Mouse (Mus musculus) olfactory bulb, adult 2 months (tissue): ENCODE measurements around the gene Hnrnpc. TPM values are rescaled to one million over a fixed set of nuclear protein-coding genes. Genes with fewer than 3 reads are reported as not detected.

Source experiments
- H3K27ac ChIP-seq: fragments of 200-500 bp; 2 replicates; pipeline ENCODE4 v1.5.1; 2012; ENCODE audit warnings: low read depth, low read length; ENCODE audit not compliant: insufficient read depth
- H3K4me1 ChIP-seq: fragments of 200-500 bp; 2 replicates; pipeline ENCODE4 v1.6.1; 2012; ENCODE audit warnings: low read length; ENCODE audit not compliant: control insufficient read depth, insufficient read depth
- H3K4me3 ChIP-seq: fragments of 200-500 bp; 2 replicates; pipeline ENCODE4 v1.5.1; 2012; ENCODE audit warnings: mild to moderate bottlenecking, low read depth, low read length, moderate library complexity; ENCODE audit not compliant: insufficient read depth
- CTCF ChIP-seq: fragments of 200-500 bp; IDR thresholded peaks from 2 replicates; pipeline ENCODE4 v1.5.1; 2012; ENCODE audit warnings: low read depth, mild to moderate bottlenecking, low read length, moderate library complexity; ENCODE audit not compliant: insufficient read depth
- POLR2A ChIP-seq: fragments of 200-500 bp; IDR thresholded peaks from 2 replicates; pipeline ENCODE4 v1.6.1; 2012; ENCODE audit warnings: mild to moderate bottlenecking, low read depth, low read length, moderate library complexity; ENCODE audit not compliant: insufficient read depth
- WGBS: fragments of 180-500 bp; shearing (Covaris S2); methylation state at CpG from one replicate; pipeline ENCODE4 v1.1.7; 2018; 5-methylcytosine and 5-hydroxymethylcytosine counted together
- polyA plus RNA-seq: library from polyadenylated mRNA; stranded (reverse); fragments of >200 nt; gene quantifications from 2 replicates; pipeline ENCODE4 v1.2.4, GENCODE M21; 2012; ENCODE audit warnings: low replicate concordance; ENCODE audit not compliant: missing spikeins, insufficient read depth, insufficient read length

The Hnrnpc gene
- polyA plus RNA-seq, 1 experiment: 795 TPM

DNA sequence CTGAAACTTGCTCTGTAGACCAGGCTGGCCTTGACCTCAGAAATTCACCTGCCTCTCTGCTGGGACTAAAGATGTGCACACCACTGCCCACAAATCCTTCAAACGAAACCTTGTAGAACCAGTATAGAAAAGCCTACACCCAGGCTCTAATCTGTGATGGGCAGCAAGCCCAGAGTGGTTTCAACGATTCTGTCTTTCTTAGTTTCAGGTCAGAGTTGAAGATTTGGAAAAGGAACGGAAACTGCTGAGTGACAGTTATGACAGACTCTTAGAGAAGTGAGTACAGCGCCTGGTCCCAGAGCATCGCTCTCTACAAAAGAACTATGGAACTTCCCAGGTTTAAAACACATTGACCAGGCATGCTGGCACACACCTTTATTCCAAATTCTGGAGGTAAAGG is 29.8 kb upstream of the Hnrnpc start:
- Histone ChIP-seq H3K4me3 (no peak overlapping the region), H3K4me1 (no peaks in the 10 kb centered on the region), H3K27ac (no peak overlapping the region)
- TF ChIP-seq POLR2A (no peak), CTCF (no peak)
- WGBS: 72% methylated on average over 5 of the region's 5 CpGs

DNA sequence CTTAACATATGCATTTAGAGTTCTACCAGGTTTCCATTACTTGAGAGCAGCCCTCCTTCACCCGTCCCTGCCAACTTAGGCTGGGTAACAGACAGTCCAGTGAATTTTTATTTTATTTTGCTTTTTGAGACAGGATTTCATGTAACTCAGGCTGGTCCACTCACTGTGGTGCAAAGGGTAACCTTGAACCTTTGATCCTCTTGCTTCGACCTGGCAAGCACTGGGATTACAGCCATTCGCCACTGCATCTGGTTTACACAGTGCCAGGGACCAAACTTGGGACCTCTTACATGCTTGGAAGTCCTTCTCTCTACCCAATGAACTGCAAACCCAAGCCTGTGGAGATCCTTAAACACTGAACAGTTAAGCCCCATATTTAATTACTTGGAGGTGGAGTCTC is 20.8 kb upstream of the Hnrnpc start:
- no peak overlapping the region for H3K27ac ChIP-seq
- no peak for TF ChIP-seq POLR2A
- TF ChIP-seq CTCF: no peak
- WGBS: 98% methylated on average over 3 of the region's 3 CpGs
- H3K4me1 ChIP-seq: no peaks in the 10 kb centered on the region
- H3K4me3 ChIP-seq: no peak overlapping the region

DNA sequence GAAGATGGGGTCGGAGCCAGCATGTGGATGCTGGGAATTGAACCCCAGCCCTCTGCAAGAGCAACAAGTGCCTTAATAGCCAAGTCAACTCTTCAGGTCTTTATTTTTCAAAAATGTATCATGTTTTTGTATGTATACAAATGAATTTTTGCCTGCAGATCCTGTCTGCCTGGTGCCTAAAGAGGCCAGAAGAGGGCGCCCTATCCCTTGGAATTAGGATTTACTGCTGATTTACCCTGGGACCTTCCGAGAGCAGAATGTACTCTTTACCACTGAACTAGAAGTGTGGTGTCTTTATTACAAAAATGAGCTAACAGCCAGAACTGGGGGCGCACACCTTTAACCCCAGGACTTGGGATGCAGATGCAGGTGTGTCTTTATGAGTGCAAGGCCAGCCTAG is 20.1 kb upstream of the Hnrnpc start:
- TF ChIP-seq CTCF (no peak; the same call in 1 of the 2 replicates), POLR2A (no peak)
- WGBS: 20% methylated on average over 4 of the region's 4 CpGs
- Histone ChIP-seq H3K4me1 (0 out of 2 replicates have a peak, but pooled peaks cover 4% of the 10 kb centered on the region), H3K4me3 (no peak overlapping the region), H3K27ac (no peak overlapping the region)

DNA sequence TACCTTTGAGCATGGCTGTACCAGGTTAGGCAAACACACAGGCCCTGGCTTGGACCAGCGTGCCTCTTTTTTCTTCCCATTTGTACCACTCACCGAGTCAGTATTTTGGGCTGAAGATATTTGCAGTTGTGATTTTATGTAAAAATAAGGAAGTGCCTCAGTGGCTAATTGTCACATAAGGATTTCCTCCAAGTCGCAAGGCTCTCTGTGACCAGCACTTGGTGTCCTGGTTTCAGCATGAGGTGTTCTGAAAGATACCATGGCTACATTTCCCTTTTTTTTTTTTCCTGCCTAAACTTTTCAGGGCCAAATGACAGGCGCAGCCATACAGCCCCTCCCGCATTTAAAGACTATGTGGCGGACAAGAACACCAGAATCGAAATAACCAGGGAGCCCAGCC is 16.3 kb upstream of the Hnrnpc start:
- H3K4me1 ChIP-seq: 0 out of 2 replicates have a peak, but pooled peaks cover 4% of the 10 kb centered on the region
- no peak overlapping the region for H3K4me3 ChIP-seq
- WGBS: 71% methylated on average over 7 of the region's 7 CpGs
- TF ChIP-seq POLR2A (no peak), CTCF (no peak)
- no peak overlapping the region for H3K27ac ChIP-seq

DNA sequence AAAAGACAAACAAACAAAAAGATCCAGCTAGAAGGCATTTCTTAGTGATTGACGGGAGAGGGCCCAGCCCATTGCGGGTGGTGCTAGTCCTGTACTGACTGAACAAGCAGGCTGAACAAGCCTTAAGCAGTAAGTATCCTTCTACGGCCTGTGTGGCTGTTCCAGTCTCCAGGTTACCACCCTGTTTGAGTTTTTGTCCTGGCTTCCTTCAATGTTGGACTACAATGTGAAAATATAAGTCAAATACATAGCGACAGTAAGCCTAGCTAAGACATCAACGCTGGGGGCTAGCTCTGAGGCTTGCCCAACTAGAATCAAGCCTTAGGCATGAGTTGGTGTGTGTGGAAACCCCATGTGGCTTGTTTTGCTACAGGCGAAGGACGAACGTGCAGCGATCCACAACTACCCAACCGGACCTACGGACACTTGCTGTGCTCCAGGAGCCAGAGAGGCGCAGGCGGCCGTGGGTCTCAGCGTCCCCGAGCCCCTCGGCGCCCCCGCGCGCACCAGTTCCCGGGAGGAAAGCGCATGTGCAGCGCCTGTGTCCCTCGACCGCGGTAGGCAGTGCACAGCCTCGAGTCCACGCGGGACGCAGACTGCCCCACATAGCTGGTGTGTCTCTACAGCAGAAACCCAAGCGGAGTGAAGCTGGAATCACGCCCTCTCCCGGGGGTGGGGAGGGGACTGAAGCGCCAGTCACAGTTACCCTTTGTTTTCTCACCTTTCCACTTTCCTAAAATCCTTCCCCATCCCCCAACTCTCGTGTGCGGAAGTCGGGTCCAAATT is 15.2 kb upstream of the Hnrnpc start:
- Histone ChIP-seq H3K4me1 (0 out of 2 replicates have a peak, but pooled peaks cover 4% of the 10 kb centered on the region), H3K27ac (no peak overlapping the region), H3K4me3 (peak overlapping the region; percentile 62)
- WGBS: under 1% methylated on average over 38 of the region's 38 CpGs
- no peak for TF ChIP-seq CTCF
- no peak for TF ChIP-seq POLR2A

DNA sequence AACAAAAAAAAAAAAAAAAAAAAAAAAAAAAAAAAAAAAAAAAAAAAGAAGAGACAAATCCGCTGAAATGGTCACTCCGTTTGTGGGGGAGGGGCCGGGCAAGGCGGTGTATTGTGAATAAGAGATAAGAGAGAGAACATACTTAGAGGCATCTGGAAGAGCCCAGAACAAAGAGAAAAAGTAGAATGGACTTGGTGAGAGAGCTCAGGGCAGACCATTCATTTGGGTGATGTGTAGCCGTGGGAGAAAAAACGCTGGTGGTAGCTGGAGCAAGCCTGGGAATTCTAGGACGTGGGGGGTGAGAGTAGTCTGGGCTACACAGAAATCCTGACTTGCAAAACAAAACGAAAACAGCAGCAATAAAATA is 14.6 kb upstream of the Hnrnpc start:
- Histone ChIP-seq H3K4me3 (no peak overlapping the region), H3K27ac (no peak overlapping the region), H3K4me1 (0 out of 2 replicates have a peak, but pooled peaks cover 4% of the 10 kb centered on the region)
- WGBS: 22% methylated on average over 8 of the region's 8 CpGs
- TF ChIP-seq POLR2A (no peak), CTCF (no peak)

DNA sequence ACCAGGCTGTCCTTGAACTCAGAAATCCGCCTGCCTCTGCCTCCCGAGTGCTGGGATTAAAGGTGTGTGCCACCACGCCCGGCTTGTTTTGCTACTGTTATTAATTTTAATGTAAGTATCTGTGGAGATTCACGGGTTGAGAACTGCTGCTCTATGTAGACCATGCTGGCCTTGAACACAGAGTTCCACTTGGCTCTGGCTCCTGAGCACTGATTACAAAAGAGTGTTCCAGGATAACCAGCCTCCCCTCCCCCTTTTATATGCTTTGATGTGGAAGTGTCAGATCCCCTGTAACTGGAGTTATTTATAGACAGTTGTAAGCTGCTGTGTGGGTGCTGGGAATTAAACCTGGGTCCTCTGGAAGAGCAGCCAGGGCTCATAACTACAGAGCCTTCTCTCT is 13.4 kb upstream of the Hnrnpc start:
- whole genome bisulfite sequencing: 96% methylated on average over 5 of the region's 5 CpGs
- Histone ChIP-seq H3K27ac (no peak overlapping the region), H3K4me3 (no peak overlapping the region), H3K4me1 (0 out of 2 replicates have a peak, but pooled peaks cover 4% of the 10 kb centered on the region)
- no peak for TF ChIP-seq CTCF
- TF ChIP-seq POLR2A: no peak

DNA sequence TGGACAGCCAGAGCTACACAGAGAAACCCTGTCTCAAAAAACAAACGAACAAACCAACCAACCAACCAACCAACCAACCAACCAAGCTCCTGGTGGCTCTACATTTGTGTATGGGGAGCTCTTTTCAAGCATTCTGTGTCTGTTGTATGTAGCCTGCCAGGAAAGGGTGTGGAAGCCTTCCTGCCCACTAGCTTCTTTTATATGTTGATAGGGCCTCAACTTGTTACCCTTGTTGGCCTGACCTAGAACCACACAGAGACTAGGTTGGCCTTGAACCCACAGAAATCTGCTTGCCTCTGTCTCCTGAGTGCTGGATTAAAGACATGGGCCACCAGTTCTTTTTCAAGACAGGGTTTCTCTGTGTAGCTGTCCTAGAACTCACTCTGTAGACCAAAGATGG is 10.3 kb upstream of the Hnrnpc start:
- WGBS: 63% methylated on average over 1 of the region's 1 CpGs
- Histone ChIP-seq H3K4me3 (no peak overlapping the region), H3K4me1 (0 out of 2 replicates have a peak, but pooled peaks cover 1% of the 10 kb centered on the region), H3K27ac (no peak overlapping the region)
- TF ChIP-seq POLR2A (no peak), CTCF (no peak)

DNA sequence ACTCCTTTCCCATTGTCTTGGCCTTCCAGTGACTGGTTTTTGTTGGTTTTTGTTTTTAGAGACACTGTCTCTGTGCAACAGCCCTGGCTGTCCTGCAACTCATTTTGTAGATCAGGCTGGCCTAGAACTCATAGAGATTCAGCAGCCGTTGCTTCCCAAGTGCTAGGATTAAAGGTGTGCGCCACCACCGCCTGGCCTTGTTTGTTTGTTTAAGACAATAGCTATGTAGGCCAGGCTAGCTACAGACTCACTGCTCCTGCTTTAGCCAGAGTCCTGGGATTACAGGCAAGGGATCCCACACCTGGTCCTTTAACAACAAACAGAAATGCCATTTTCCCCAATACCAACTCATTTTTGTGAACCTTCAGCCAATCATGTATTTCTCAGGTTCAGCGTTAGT is 6.5 kb upstream of the Hnrnpc start, which contains the start of gene Rpgrip1:
Rpgrip1 (plus strand) TSS at position 359 of the 400 bp plus-strand sequence.
- no peak within 1 kb of the TSS for H3K4me3 ChIP-seq
- 94% methylated on average over 4 of the region's 4 CpGs for WGBS
- TF ChIP-seq CTCF (no peak), POLR2A (no peak)
- H3K4me1 ChIP-seq: no peaks in the 10 kb centered on the region
- no peak within 1 kb of the TSS for H3K27ac ChIP-seq
